Mouse (Mus musculus) forebrain, embryonic 10.5 days (tissue): Measurements from ENCODE around the gene Spocd1. TPM values are rescaled to one million over a fixed set of nuclear protein-coding genes. Genes with fewer than 3 reads are reported as not detected.
A peak's percentile ranks its signal among the peaks of the same experiment; 100 is the strongest.

ENCODE experiments used
- DNase-seq: peaks from one replicate; pipeline ENCODE4 v3.0.0-alpha.2; 2017; ENCODE audit warnings: low spot score; ENCODE audit errors: extremely low spot score
- H3K27ac ChIP-seq: fragments of 300-500 bp; sonication (generic); 2 replicates; pipeline ENCODE4 v1.5.1; 2016; ENCODE audit warnings: mild to moderate bottlenecking
- H3K27me3 ChIP-seq: fragments of 300-500 bp; sonication (generic); 2 replicates; pipeline ENCODE4 v1.6.1; 2016; ENCODE audit warnings: mild to moderate bottlenecking; ENCODE audit not compliant: poor library complexity, severe bottlenecking
- H3K36me3 ChIP-seq: fragments of 300-500 bp; sonication (generic); replicated peaks from 2 replicates; pipeline ENCODE4 v1.6.1; 2016; ENCODE audit warnings: mild to moderate bottlenecking, moderate library complexity
- H3K4me1 ChIP-seq: fragments of 300-500 bp; sonication (generic); 2 replicates; pipeline ENCODE4 v1.6.1; 2016
- H3K4me3 ChIP-seq: fragments of 300-500 bp; sonication (generic); 2 replicates; pipeline ENCODE4 v1.5.1; 2016; ENCODE audit warnings: mild to moderate bottlenecking, moderate library complexity
- H3K9me3 ChIP-seq: fragments of 300-500 bp; sonication (generic); 2 replicates; pipeline ENCODE4 v1.6.1; 2016; ENCODE audit warnings: mild to moderate bottlenecking, moderate library complexity
- WGBS: fragments of 180-500 bp; shearing (Covaris S2); methylation state at CpG from one replicate; pipeline ENCODE4 v1.1.7; 2016; 5-methylcytosine and 5-hydroxymethylcytosine counted together
- polyA plus RNA-seq: library from polyadenylated mRNA; unstranded; fragments of >200 nt; fragmentation: Nextera tagmentation; extraction: Ambion mirVana; gene quantifications from 2 replicates; pipeline ENCODE4 v1.2.1, GENCODE M21; 2016

Spocd1 gene
- polyA plus RNA-seq, 1 experiment from 2014 or later = not detected

DNA sequence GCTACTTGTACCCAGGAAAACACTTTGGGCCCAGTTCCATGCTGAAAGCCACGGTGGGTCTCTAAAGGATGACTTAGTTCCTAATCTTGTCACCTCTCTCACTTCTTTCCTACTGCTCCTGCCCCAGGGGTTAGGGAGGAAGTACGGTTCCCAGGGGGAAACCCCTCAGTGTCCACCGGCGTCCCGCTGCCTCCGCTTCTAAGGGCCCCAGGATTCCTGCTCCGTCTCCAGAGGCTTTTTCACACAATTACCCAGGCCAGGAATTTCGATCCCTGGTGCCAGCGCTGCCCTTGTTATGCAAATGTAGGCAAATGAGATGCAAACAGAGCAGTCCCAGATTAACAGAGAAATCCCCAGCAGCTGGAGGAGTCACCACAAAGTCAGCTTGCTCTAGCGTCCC is 37.2 kb downstream of the Spocd1 start:
- no peak for DNase-seq
- H3K27me3 ChIP-seq = peaks cover 53% of the 10 kb centered on the region
- peak overlapping the region; percentile 57 for H3K27ac ChIP-seq
- no peaks in the 10 kb centered on the region for H3K36me3 ChIP-seq
- H3K4me1 ChIP-seq = peaks cover 51% of the 10 kb centered on the region
- WGBS = 11% methylated on average over 10 of the region's 10 CpGs
- H3K9me3 ChIP-seq = no peaks in the 10 kb centered on the region
- no peak overlapping the region for H3K4me3 ChIP-seq

DNA sequence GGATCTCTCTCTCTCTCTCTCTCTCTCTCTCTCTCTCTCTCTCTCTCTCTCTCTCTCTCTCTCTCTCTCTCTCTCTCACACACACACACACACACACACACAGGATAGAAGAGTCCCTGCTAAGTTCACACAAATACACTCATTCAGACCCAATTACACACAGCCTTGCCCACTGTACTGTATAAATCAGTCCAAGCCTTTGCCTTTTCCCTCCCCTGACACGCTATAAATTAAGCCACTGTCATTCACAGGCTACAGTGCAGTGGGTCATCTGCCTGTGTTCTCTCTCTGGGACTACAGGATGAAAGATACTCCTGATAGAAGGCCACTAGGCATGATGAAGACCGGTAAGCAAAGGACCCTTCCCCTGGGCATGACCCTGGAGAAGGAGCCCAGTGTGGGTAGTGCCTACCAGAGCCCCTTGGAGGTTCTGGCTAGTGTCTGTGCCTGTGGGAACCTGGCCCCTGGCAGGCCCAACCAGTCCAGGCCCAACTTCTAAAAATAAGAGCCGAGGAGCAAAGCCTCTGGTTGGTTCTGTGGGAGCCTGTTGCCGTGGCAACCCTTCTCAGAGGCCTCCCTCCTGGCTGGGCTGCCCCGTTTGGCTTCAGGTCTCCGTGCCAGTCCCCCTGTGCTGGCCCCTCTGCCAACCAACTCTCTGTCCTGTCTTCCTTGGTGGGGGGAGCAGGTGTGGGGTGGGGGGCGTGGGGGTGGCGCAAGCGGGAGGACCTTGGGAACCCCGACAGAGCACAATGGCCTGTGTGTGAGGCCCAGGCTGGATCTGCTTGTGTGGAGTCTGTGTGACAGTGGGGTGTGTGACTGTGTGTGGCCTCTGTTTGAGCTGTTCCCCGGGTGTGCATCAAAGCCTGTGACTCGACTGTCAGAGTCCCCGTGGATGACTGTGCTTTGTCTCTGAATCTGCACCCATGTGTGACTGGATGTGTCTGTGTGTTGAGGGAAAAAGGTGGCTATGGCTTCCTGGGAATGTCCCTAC is 38.3 kb downstream of the Spocd1 start:
- peak; percentile 74 for DNase-seq
- peaks cover 52% of the 10 kb centered on the region for H3K4me1 ChIP-seq
- WGBS = 42% methylated on average over 13 of the region's 13 CpGs
- H3K27ac ChIP-seq = peak overlapping the region; percentile 81
- peaks cover 53% of the 10 kb centered on the region for H3K27me3 ChIP-seq
- H3K4me3 ChIP-seq = peak overlapping the region; percentile 36
- H3K36me3 ChIP-seq = no peaks in the 10 kb centered on the region
- H3K9me3 ChIP-seq = no peaks in the 10 kb centered on the region

DNA sequence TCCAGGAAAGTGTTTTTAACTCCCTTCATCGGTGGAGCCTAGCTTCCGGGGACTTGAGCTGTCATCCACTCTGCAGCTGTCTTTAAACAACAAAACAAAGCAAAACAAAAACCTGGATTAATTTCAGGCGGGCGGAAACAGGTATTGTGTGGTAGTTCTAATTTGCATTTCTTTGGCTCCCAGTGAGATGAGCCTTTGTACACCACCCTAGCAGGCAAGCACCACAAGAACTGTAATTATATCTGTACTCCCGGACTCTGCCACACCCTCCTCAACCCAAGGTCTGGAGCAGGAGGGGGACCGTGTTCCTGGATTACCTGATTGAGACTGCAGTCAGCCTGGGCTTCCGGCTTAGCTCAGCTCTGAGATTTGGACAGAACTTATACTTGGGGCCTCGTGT is 41.1 kb downstream of the Spocd1 start:
- WGBS = 31% methylated on average over 8 of the region's 8 CpGs
- Histone ChIP-seq H3K27ac (no peak overlapping the region), H3K4me1 (peaks cover 60% of the 10 kb centered on the region), H3K36me3 (no peaks in the 10 kb centered on the region), H3K27me3 (peaks cover 78% of the 10 kb centered on the region), H3K9me3 (no peaks in the 10 kb centered on the region), H3K4me3 (no peak overlapping the region)
- no peak for DNase-seq

DNA sequence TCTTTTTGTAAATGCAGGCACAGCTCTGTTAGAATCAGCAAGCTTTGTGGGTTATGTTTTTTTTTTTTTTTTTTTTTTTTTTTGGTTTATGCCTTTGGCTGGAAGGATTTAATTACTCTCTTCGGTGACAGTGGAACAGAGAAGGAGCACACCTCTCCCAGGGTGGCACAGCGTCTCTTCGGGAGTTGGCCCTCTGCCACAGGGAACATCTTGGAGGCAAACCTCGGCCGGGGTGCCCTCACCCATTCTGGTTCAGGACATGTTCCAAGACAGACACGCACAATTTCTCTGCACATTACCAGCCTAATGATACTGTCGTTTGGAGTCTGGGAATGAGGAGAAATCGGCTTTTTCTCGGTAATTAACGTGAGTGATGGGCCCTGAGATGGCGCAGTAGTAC is 41.8 kb downstream of the Spocd1 start:
- Histone ChIP-seq H3K36me3 (no peaks in the 10 kb centered on the region), H3K4me3 (no peak overlapping the region), H3K4me1 (peaks cover 53% of the 10 kb centered on the region), H3K9me3 (no peaks in the 10 kb centered on the region), H3K27ac (no peak overlapping the region), H3K27me3 (peaks cover 78% of the 10 kb centered on the region)
- no peak for DNase-seq
- WGBS = 90% methylated on average over 11 of the region's 11 CpGs

DNA sequence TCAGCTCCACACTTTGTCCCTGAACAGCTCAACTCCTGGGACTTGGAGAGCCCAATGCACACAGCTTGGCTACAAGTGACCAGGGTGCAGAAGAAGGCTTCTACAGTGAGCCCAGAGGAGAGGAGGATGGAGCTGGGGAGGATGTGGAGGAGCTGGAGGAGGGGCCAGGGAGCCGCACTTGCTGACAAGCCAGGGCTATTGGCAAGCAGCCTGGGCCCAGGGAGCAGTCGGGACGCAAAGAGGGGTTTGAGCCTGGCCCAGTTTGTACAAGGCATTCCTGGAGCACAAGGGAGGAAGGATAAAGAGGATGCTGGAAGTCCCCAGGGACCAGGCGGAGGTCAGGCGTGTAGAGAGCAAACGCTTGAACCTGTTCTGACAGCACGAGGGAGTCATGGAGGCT is 42.9 kb downstream of the Spocd1 start:
- Histone ChIP-seq H3K9me3 (no peaks in the 10 kb centered on the region), H3K27me3 (peaks cover 83% of the 10 kb centered on the region), H3K4me1 (peaks cover 45% of the 10 kb centered on the region), H3K36me3 (no peaks in the 10 kb centered on the region), H3K4me3 (no peak overlapping the region), H3K27ac (no peak overlapping the region)
- no peak for DNase-seq
- 49% methylated on average over 7 of the region's 7 CpGs for WGBS

DNA sequence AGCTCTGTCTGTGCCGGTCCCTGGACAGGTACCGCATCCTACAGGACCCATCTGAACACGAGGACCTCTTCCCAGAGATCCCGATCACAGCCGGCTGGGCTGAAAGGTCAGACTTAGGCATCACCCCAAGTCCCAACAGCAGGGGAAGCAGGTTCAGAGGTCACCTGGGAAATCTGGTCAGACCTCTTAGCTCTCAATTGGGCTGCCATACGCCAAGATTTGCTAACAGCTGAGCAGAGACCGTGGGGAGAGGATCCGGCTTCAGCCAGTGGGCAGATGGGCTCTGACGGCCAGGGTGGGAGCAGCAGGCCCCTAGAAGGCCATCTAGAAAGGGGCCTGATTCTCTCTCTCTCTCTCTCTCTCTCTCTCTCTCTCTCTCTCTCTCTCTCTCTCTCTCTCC is 45.2 kb downstream of the Spocd1 start:
- DNase-seq = no peak
- Histone ChIP-seq H3K4me3 (no peak overlapping the region), H3K27me3 (peaks cover 83% of the 10 kb centered on the region), H3K9me3 (no peaks in the 10 kb centered on the region), H3K27ac (no peak overlapping the region), H3K4me1 (peaks cover 29% of the 10 kb centered on the region), H3K36me3 (no peaks in the 10 kb centered on the region)
- 76% methylated on average over 9 of the region's 9 CpGs for WGBS

DNA sequence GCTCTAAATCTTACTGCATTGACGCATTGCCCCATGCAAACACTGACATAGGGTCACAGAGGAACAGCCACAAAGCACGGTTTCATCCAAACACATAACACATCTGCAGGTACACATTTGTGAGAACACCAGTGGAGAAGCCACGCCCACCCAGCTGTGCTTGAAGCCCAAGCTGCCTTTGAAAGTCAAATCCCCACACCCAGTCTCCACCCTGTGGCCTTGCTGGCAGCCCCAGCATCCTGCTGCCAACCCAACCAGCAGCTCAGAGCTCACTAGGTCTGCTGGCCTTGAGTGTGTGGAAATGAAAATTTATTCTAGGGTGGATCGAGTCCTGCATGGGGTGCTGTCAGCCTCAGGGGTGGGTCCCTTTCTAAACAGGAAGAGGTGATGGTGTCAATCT is 48.2 kb downstream of the Spocd1 start:
- H3K36me3 ChIP-seq = no peaks in the 10 kb centered on the region
- no peak overlapping the region for H3K27ac ChIP-seq
- 75% methylated on average over 4 of the region's 4 CpGs for WGBS
- DNase-seq = no peak
- H3K9me3 ChIP-seq = no peaks in the 10 kb centered on the region
- H3K27me3 ChIP-seq = peaks cover 96% of the 10 kb centered on the region
- no peak overlapping the region for H3K4me3 ChIP-seq
- peaks cover 31% of the 10 kb centered on the region for H3K4me1 ChIP-seq

DNA sequence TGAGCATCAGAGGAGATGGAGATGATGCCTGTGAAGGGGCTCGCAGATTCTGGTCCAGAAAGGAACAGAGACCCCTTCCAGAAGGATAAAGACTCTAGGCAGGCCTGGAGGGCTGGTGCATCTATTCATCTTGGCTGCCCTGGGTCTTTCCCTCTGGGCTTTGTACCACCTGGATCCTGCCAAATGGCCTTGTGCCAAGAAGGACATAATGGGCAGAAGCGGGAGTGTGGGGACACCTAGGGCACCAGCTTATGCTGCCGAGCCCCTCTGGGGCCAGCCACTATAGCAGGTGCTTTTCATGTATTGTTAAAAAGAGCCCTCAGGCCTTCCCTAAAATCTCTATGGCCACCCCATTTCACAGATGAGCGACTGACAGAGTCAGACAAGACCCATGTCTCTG is 49.2 kb downstream of the Spocd1 start:
- no peaks in the 10 kb centered on the region for H3K9me3 ChIP-seq
- peaks cover 96% of the 10 kb centered on the region for H3K27me3 ChIP-seq
- no peak for DNase-seq
- H3K36me3 ChIP-seq = no peaks in the 10 kb centered on the region
- H3K27ac ChIP-seq = no peak overlapping the region
- peaks cover 38% of the 10 kb centered on the region for H3K4me1 ChIP-seq
- no peak overlapping the region for H3K4me3 ChIP-seq
- WGBS = 76% methylated on average over 4 of the region's 4 CpGs

DNA sequence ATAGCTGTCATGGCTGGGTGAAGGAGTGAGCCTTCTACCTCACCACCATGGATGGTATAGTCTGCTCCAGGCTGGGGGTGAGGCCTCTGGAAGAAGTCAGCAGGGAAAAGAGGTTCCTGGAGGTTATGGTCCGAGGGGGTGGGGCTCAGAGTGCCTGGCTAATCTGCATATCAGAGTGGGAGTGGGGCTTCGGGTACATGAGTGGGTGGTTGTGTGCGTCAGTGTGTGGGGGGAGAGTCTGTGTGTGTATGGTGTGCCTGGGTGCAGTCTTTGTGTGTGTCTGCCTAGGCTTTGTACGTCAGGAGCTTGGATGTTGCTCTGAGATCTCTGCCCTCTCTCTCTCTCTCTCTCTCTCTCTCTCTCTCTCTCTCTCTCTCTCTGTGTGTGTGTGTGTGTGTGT is 49.9 kb downstream of the Spocd1 start:
- 84% methylated on average over 4 of the region's 4 CpGs for WGBS
- Histone ChIP-seq H3K36me3 (no peaks in the 10 kb centered on the region), H3K9me3 (no peaks in the 10 kb centered on the region), H3K4me3 (no peak overlapping the region), H3K27ac (no peak overlapping the region), H3K4me1 (peaks cover 41% of the 10 kb centered on the region), H3K27me3 (peaks cover 96% of the 10 kb centered on the region)
- DNase-seq = no peak

DNA sequence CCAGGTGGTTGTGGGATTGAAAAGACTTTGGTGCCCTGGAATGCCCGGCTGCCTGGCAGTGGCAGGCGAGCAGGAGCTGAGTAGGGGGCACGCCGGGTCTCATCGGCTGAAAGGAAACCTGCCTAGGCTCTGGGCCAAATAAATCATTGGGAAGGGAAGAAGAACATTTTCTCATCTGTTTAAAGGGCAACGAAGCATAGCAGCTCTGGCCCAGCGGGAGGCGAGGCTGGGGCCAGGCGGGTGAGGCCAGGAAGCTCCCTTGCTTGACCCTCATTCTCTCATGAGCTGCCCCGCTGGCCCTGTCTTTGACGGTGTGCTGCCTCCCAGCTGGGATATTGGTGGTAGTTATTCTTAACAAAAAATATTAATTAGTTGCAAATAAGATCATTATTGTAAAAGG is 52.6 kb downstream of the Spocd1 start:
- H3K4me3 ChIP-seq = no peak overlapping the region
- no peak overlapping the region for H3K27ac ChIP-seq
- peaks cover 60% of the 10 kb centered on the region for H3K4me1 ChIP-seq
- H3K9me3 ChIP-seq = no peaks in the 10 kb centered on the region
- H3K36me3 ChIP-seq = no peaks in the 10 kb centered on the region
- H3K27me3 ChIP-seq = peaks cover 94% of the 10 kb centered on the region
- DNase-seq = no peak
- WGBS = 41% methylated on average over 11 of the region's 11 CpGs

DNA sequence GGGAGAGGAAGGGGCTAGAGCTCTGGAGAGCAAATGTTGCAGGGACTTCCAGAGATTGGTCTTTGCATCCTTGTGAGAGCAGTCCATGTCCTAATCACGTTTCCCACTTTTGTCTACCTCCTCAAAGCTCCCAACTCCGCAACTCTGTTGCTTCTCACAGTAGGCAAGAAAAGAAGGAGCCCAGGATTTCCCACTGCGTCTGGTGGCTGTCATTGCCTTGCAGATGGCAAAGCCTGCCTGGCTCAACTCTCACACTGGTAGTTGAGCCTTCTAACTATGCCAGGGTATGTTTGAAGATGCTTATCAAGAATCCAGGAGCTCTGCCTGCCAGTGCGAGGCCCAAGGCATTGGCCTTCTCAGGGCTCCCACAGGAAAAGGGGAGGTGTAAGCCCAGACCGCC is 54.0 kb downstream of the Spocd1 start:
- H3K27ac ChIP-seq = no peak overlapping the region
- no peak for DNase-seq
- H3K36me3 ChIP-seq = no peaks in the 10 kb centered on the region
- H3K4me1 ChIP-seq = peaks cover 72% of the 10 kb centered on the region
- H3K4me3 ChIP-seq = no peak overlapping the region
- WGBS = 13% methylated on average over 5 of the region's 5 CpGs
- H3K27me3 ChIP-seq = peaks cover 97% of the 10 kb centered on the region
- no peaks in the 10 kb centered on the region for H3K9me3 ChIP-seq

DNA sequence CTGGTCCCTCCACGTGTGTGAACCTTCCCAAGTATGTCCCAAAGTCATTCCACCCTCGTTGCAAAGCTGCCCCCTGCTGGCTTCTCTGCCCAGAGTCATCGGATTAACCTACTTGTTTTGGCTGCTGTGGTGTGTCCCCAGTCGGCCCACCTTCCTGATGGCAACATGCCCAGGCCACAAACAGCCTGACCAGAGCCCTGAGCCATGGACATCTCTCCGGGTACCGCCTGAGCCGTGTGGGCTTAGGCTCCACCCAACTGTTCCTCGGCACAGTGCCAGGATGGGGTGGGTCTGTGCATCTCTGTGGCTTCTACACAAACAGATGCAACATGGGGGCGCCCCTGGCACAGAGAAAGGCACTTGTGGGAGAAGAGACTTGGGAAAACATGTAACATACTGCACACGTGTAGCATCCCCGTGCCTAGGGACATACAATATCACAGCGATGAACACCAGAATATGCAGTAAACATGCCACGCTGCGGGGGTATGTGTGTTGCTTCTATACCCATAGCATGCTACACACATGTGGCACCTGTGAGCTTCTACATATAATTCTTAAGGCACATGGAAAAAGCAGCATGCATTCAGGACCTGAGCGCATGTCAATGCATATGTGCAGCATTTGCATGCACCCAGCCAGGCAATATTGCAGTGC is 54.8 kb downstream of the Spocd1 start:
- no peaks in the 10 kb centered on the region for H3K9me3 ChIP-seq
- 0 out of 2 replicates have a peak overlapping the region, but pooled peaks have one; percentile 79 for H3K27ac ChIP-seq
- H3K36me3 ChIP-seq = no peaks in the 10 kb centered on the region
- peak overlapping the region; percentile 72 for H3K4me3 ChIP-seq
- 6% methylated on average over 15 of the region's 15 CpGs for WGBS
- peaks cover 77% of the 10 kb centered on the region for H3K4me1 ChIP-seq
- H3K27me3 ChIP-seq = peaks cover 97% of the 10 kb centered on the region
- peak; percentile 69 for DNase-seq
